Mouse (Mus musculus) gastrocnemius, adult 8-10 months (tissue): Measurements from ENCODE around the gene Vmn1r180. TPM values are rescaled to one million over a fixed set of nuclear protein-coding genes. Genes with fewer than 3 reads are reported as not detected.
"Not testable (repeated sequence)": the region's sequence is repeated elsewhere in the genome, so short reads cannot be mapped to it uniquely, and the experiment has no call there.

Experiments used
- DNase-seq, 2 experiments: peaks; one replicate each; pipeline ENCODE4 v3.0.0; 2022; ENCODE audit warnings: low spot score in 2 of 2
- total RNA-seq, 4 experiments: library from RNA; stranded (reverse); gene quantifications; 2 replicates each; pipeline ENCODE4 v1.2.4; 2022

The Vmn1r180 gene
- total RNA-seq: not detected

- DNase-seq: no peak
Measured at GRCm38 (mm10) chr7:23950332-23950731, at the start of gene Vmn1r180. Gene Vmn1r180, plus strand, starts transcription at chr7:23950632.

GRCm38 (mm10) chr7:23926678-23927077 lies 23.8 kb upstream of the Vmn1r180 start, which contains the start of gene Vmn1r179:
Gene Vmn1r179, plus strand, starts transcription at chr7:23926978.
- DNase-seq: no peak

DNA sequence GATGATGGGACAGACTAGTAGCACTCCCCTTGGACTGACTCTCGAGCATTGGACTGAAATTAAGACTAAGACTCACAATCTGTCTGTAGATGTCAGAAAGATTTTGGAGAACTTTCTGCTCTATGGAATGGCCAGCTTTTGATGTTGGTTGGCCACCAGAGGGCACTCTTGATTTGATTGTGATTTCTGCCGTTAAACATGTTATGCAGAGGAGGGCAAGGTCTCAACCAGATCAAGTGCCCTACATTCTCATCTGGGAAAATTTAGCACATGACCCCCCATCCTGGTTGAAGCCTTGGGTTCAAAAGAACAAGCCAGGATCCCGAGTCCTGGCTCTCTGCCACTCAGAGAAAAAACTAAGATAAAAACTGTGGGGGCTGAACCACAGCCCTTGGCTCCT lies 17.6 kb downstream of the Vmn1r180 start:
- not testable (repeated sequence) for DNase-seq

DNA sequence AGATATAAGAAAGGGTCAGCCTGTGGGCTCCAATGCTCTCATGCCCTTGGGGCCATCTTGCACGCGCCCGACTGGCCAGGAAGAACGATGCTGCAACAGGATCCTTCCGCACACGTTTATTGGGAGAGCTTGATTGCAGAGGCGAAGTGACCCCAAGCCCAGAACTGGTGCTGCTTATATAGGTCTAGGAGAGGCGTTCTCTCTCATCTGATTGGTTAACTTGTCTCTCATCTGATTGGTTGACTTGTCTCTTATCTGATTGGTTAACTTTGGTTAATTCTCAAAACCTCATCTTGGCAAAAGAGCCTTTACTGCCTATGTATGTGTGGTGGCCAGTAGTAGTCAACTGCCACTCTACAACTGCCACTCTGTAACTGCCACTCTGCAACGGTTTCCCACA lies 23.9 kb downstream of the Vmn1r180 start, which contains the start of gene Vmn1r181:
Gene Vmn1r181, plus strand, starts transcription at position 301 of the 400 bp plus-strand sequence.
- DNase-seq: not testable (repeated sequence)

- no peak for DNase-seq
Measured at GRCm38 (mm10) chr7:24001391-24001790, 51.0 kb downstream of the Vmn1r180 start, which contains the start of gene V1rd19. Gene V1rd19, plus strand, starts transcription at chr7:24001691.

Other genes starting within 250 kb of the Vmn1r180 start
- gene Vmn1r173, start 249.9 kb upstream of the Vmn1r180 start, total RNA-seq: not detected
- gene Vmn1r174, start 198.4 kb upstream of the Vmn1r180 start, total RNA-seq: not detected
- gene Vmn1r175, start 140.0 kb upstream of the Vmn1r180 start, total RNA-seq: not detected
- gene Vmn1r176, start 113.3 kb upstream of the Vmn1r180 start, total RNA-seq: not detected
- gene Vmn1r177, start 84.2 kb upstream of the Vmn1r180 start, total RNA-seq: not detected
- gene Vmn1r178, start 58.6 kb upstream of the Vmn1r180 start, total RNA-seq: not detected
- not detected for gene Vmn1r179, start 23.7 kb upstream of the Vmn1r180 start, total RNA-seq
- not detected for gene Vmn1r181, start 24.0 kb downstream of the Vmn1r180 start, total RNA-seq
- not detected for gene V1rd19, start 51.1 kb downstream of the Vmn1r180 start, total RNA-seq
- not detected for gene Vmn1r183, start 102.6 kb downstream of the Vmn1r180 start, total RNA-seq
- gene Zfp180, start 131.3 kb downstream of the Vmn1r180 start, total RNA-seq: 10 to 100 TPM; 18.4 to 22.1 (median 18.7) TPM
- gene Zfp112, start 161.7 kb downstream of the Vmn1r180 start, total RNA-seq: 1 to 10 TPM; 4.5 to 6.1 (median 5.3) TPM
- gene Zfp235, start 183.5 kb downstream of the Vmn1r180 start, total RNA-seq: 1 to 10 TPM; 3.6 to 4.7 (median 4.0) TPM
- under 1 TPM in 3 of 4 experiments, not detected in 1; 0.15 to 0.34 (median 0.19) TPM for gene Zfp114, start 224.4 kb downstream of the Vmn1r180 start, total RNA-seq